Mouse (Mus musculus) myocyte (in vitro differentiated cells): Measurements from ENCODE around the gene Atad3a. TPM values are rescaled to one million over a fixed set of nuclear protein-coding genes. Genes with fewer than 3 reads are reported as not detected.

Experiments
- H3K27me3 ChIP-seq: one replicate; pipeline ENCODE4 v1.6.1; 2011; ENCODE audit not compliant: control insufficient read depth, insufficient read depth, insufficient read length
- H3K36me3 ChIP-seq: one replicate; pipeline ENCODE4 v1.6.1; 2011; ENCODE audit not compliant: control insufficient read depth, insufficient read depth
- H3K4me2 ChIP-seq: one replicate; pipeline ENCODE4 v1.6.1; 2011; ENCODE audit warnings: low read depth, control low read depth
- H3K4me3 ChIP-seq: one replicate; pipeline ENCODE4 v1.5.1; 2011; ENCODE audit warnings: mild to moderate bottlenecking, control low read depth, moderate library complexity
- H3K79me2 ChIP-seq: one replicate; pipeline ENCODE4 v1.6.1; 2011; ENCODE audit not compliant: control insufficient read depth, insufficient read depth
- H3ac ChIP-seq: one replicate; pipeline ENCODE4 v1.6.1; 2011; ENCODE audit not compliant: control insufficient read depth, insufficient read length
- CEBPB ChIP-seq: IDR thresholded peaks from 2 replicates; pipeline ENCODE4 v1.6.1; 2011; ENCODE audit warnings: mild to moderate bottlenecking, moderate library complexity; ENCODE audit not compliant: poor library complexity, insufficient read depth, severe bottlenecking
- E2F4 ChIP-seq: IDR thresholded peaks from one replicate; pipeline ENCODE4 v1.6.1; 2011; ENCODE audit warnings: mild to moderate bottlenecking, control low read depth, moderate library complexity; ENCODE audit not compliant: insufficient read depth
- MAX ChIP-seq: IDR thresholded peaks from one replicate; pipeline ENCODE4 v1.6.1; 2011; ENCODE audit warnings: low read depth, mild to moderate bottlenecking, control low read depth
- MYOD1 ChIP-seq, 3 experiments: IDR thresholded peaks; one replicate each; pipeline ENCODE4 v1.6.1; 2011; ENCODE audit warnings: control low read depth in 2 of 3, low read depth in 2 of 3, mild to moderate bottlenecking in 2 of 3, moderate library complexity in 1 of 3; ENCODE audit not compliant: insufficient read length in 2 of 3, control insufficient read depth in 1 of 3
- MYOG ChIP-seq, 3 experiments: IDR thresholded peaks; one replicate each; pipeline ENCODE4 v1.6.1; 2011; ENCODE audit warnings: control low read depth in 2 of 3, low read depth in 2 of 3, mild to moderate bottlenecking in 2 of 3; ENCODE audit not compliant: insufficient read length in 2 of 3, control insufficient read depth in 1 of 3, insufficient read depth in 1 of 3
- POLR2A ChIP-seq: IDR thresholded peaks from one replicate; pipeline ENCODE4 v1.6.1; 2011; ENCODE audit warnings: low read depth, mild to moderate bottlenecking, control low read depth, moderate library complexity; ENCODE audit not compliant: insufficient read length
- POLR2AphosphoS2 ChIP-seq: IDR thresholded peaks from one replicate; pipeline ENCODE4 v1.6.1; 2011; ENCODE audit warnings: low read depth, control low read depth; ENCODE audit not compliant: insufficient read length
- REST ChIP-seq: IDR thresholded peaks from one replicate; pipeline ENCODE4 v1.6.1; 2011; ENCODE audit warnings: mild to moderate bottlenecking, control low read depth, moderate library complexity; ENCODE audit not compliant: insufficient read depth, insufficient read length
- SRF ChIP-seq: IDR thresholded peaks from one replicate; pipeline ENCODE4 v1.6.1; 2011; ENCODE audit warnings: low read depth; ENCODE audit not compliant: control insufficient read depth, insufficient read length
- TCF12 ChIP-seq: IDR thresholded peaks from one replicate; pipeline ENCODE4 v1.6.1; 2011; ENCODE audit warnings: mild to moderate bottlenecking, control low read depth; ENCODE audit not compliant: poor library complexity, insufficient read depth, severe bottlenecking
- TCF3 ChIP-seq: IDR thresholded peaks from one replicate; pipeline ENCODE4 v1.6.1; 2011; ENCODE audit warnings: low read depth, control low read depth; ENCODE audit not compliant: insufficient read length
- USF1 ChIP-seq: IDR thresholded peaks from one replicate; pipeline ENCODE4 v1.6.1; 2011; ENCODE audit warnings: low read depth, mild to moderate bottlenecking, control low read depth, moderate library complexity
- polyA plus RNA-seq: library from polyadenylated mRNA; unstranded; fragments of >200 nt; fragmentation: generic; extraction: Trizol; gene quantifications from one replicate; pipeline ENCODE4 v1.2.1, GENCODE M21; 2012; ENCODE audit warnings: missing spikeins

Gene Atad3a
- polyA plus RNA-seq, 1 experiment = 60.9 TPM

DNA sequence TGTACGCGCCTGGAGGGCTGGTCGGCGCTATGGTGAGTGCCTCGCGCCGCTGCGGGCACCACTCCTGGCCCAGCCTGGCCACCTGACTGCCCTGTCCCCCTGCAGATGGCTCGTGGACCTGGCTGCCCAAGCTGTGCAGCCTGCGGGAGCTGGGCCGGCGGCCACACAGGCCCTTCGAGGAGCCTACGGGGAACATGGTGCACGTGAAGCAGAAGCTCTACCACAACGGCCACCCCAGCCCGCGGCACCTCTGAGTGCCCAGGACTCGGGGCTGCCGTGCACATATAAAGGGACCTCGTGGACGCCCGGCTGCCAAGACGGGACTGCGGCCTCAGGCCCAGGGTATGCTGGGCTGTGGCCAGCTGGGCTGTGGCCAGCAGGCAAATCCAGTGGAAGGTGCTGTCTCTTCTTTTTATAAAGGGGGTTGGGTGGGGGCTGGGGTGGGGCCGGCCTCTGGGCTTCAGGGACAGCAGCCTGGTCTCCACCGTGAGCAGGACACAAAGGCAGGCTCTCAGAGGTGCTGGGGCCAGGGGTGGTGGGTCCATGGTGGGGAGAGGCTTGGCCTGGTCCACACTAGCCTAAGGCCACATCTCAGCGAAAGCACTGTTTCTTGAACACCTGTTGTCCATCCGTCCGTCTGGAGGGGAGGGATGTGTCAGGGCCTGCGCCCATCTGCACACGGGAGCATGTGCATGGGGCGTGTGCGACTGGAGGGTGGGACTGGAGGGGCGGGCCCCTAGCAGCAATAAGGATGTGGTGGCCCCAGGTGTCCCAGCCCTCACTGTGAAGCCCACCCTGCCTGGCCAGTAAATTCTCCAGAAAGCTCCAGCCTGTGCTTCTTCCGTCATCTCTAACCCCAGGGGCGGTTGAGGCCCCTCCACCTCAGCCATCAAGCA, 20.9 kb downstream of the Atad3a start:
- Histone ChIP-seq H3K79me2 (no peaks in the 10 kb centered on the region), H3K4me2 (no peak overlapping the region), H3K4me3 (no peak overlapping the region), H3K27me3 (no peaks in the 10 kb centered on the region), H3K36me3 (peaks cover 18% of the 10 kb centered on the region), H3ac (no peak overlapping the region)
- no peak for TF ChIP-seq MAX
- peak; percentile 47 for TF ChIP-seq POLR2A
- TF ChIP-seq MYOG (IDR thresholded peaks at IDR 0.05; ENCODE audit: control insufficient read depth in 1 of 3, insufficient read depth in 1 of 3, insufficient read length in 2 of 3, low read depth in 2 of 3) = peak in 1 of 3 experiments; percentile 22
- TF ChIP-seq POLR2AphosphoS2 = peak; percentile 85
- TF ChIP-seq SRF = no peak
- TF ChIP-seq MYOD1 (IDR thresholded peaks at IDR 0.05; ENCODE audit: control insufficient read depth in 1 of 3, insufficient read length in 2 of 3, low read depth in 2 of 3) = peak in 2 of 3 experiments; percentile 55 to 62

DNA sequence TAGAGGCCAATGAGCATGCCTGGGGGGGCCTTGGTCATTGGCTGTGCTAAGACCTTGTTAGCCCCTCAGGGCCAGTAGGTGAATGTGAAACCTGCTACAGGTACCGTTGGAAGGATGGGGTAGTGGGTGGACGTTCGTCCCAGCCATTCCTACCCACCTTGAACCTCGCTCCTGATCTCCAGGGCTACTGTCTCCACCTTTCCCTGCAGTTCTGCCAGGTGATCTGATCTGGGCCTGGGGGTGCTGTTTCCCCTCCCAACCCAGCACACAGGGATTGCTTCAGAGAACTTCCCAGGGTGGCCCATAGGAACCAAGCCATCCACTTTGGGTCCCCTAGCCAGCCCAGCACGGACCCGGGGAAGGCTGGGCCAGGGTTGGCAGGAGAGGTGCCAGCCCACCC, 21.7 kb downstream of the Atad3a start:
- H3K4me3 ChIP-seq = no peak overlapping the region
- no peak overlapping the region for H3K4me2 ChIP-seq
- no peak overlapping the region for H3ac ChIP-seq
- H3K36me3 ChIP-seq = peaks cover 18% of the 10 kb centered on the region
- H3K79me2 ChIP-seq = no peaks in the 10 kb centered on the region
- peak; percentile 34 for TF ChIP-seq POLR2AphosphoS2
- TF ChIP-seq SRF = no peak
- TF ChIP-seq E2F4 = no peak
- TF ChIP-seq TCF3 = no peak
- no peak for TF ChIP-seq POLR2A
- no peak for TF ChIP-seq CEBPB
- TF ChIP-seq REST = no peak
- TF ChIP-seq MYOG (IDR thresholded peaks at IDR 0.05; ENCODE audit: control insufficient read depth in 1 of 3, insufficient read depth in 1 of 3, insufficient read length in 2 of 3, low read depth in 2 of 3) = no peak
- H3K27me3 ChIP-seq = no peaks in the 10 kb centered on the region

- no peaks in the 10 kb centered on the region for H3K27me3 ChIP-seq
- no peak for TF ChIP-seq E2F4
- TF ChIP-seq TCF12 = no peak
- no peak for TF ChIP-seq POLR2AphosphoS2
- TF ChIP-seq MYOD1 (IDR thresholded peaks at IDR 0.05; ENCODE audit: control insufficient read depth in 1 of 3, insufficient read length in 2 of 3, low read depth in 2 of 3) = no peak
- TF ChIP-seq REST = no peak
- no peak for TF ChIP-seq TCF3
- TF ChIP-seq MAX = no peak
- TF ChIP-seq SRF = no peak
- no peak for TF ChIP-seq USF1
- no peak for TF ChIP-seq CEBPB
- H3K36me3 ChIP-seq = peaks cover 14% of the 10 kb centered on the region
- H3K4me2 ChIP-seq = no peak overlapping the region
- no peak overlapping the region for H3ac ChIP-seq
- H3K79me2 ChIP-seq = peaks cover 6% of the 10 kb centered on the region
- no peak overlapping the region for H3K4me3 ChIP-seq
Measured at GRCm38 (mm10) chr4:155738262-155738661, 22.6 kb downstream of the Atad3a start.

DNA sequence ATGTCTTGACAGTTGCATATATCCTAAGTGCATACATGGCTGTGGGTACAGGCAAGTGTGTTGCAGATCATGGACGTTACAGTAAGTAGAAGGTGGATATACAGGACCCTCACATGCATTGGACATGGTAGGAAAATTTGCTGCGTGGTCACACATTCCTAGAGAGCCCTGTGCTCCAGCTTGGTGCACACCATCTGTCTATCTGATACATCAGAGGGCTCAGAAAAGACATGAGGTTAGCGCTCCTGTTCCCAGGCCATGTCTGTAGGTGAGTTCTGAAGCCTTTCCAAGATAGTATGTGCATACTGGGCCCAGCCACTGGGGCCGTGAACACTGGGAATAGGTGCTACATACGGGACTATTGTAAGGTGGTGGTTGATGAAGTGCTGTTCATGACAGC, 24.5 kb downstream of the Atad3a start:
- TF ChIP-seq POLR2A (no peak), MYOG (IDR thresholded peaks at IDR 0.05; ENCODE audit: control insufficient read depth in 1 of 3, insufficient read depth in 1 of 3, insufficient read length in 2 of 3, low read depth in 2 of 3) (no peak)

GRCm38 (mm10) chr4:155735788-155736187, 25.1 kb downstream of the Atad3a start:
- peak overlapping the region; percentile 69 for H3K4me3 ChIP-seq
- no peaks in the 10 kb centered on the region for H3K27me3 ChIP-seq
- no peak for TF ChIP-seq MYOG (IDR thresholded peaks at IDR 0.05; ENCODE audit: control insufficient read depth in 1 of 3, insufficient read depth in 1 of 3, insufficient read length in 2 of 3, low read depth in 2 of 3)
- TF ChIP-seq TCF3 = no peak
- TF ChIP-seq CEBPB = no peak
- no peak for TF ChIP-seq REST
- TF ChIP-seq SRF = no peak
- TF ChIP-seq MAX = no peak
- no peak for TF ChIP-seq TCF12
- TF ChIP-seq MYOD1 (IDR thresholded peaks at IDR 0.05; ENCODE audit: control insufficient read depth in 1 of 3, insufficient read length in 2 of 3, low read depth in 2 of 3) = no peak
- TF ChIP-seq POLR2AphosphoS2 = no peak
- no peak for TF ChIP-seq E2F4
- TF ChIP-seq USF1 = no peak
- no peak for TF ChIP-seq POLR2A
- H3K36me3 ChIP-seq = peaks cover 25% of the 10 kb centered on the region
- peak overlapping the region; percentile 78 for H3K4me2 ChIP-seq
- peak overlapping the region; percentile 64 for H3ac ChIP-seq
- H3K79me2 ChIP-seq = peaks cover 22% of the 10 kb centered on the region

More for the DNA sequence above, 24.5 kb downstream of the Atad3a start:
- Histone ChIP-seq H3K4me3 (no peak overlapping the region), H3K36me3 (peaks cover 19% of the 10 kb centered on the region), H3K4me2 (no peak overlapping the region), H3K27me3 (no peaks in the 10 kb centered on the region), H3ac (no peak overlapping the region), H3K79me2 (peaks cover 16% of the 10 kb centered on the region)
